Mouse (Mus musculus): ENCODE results near the gene Mrpl24. TPM values are rescaled to one million over a fixed set of nuclear protein-coding genes. Genes with fewer than 3 reads are reported as not detected.

Gene Mrpl24
- polyA plus RNA-seq (2014; fragmentation: Nextera tagmentation; extraction: Ambion mirVana), result 64.1 and 67.9 TPM in 2 replicates

- H3K4me1 ChIP-seq (ENCODE audit: control insufficient read depth in 2 of 2, insufficient read depth in 2 of 2, low read length in 2 of 2), result peaks cover 0 to 10% of the 10 kb centered on the region in 2 experiments; a peak in 2 of 4 replicates
- peak within 1 kb of the TSS; percentile 72 for H3K4me2 ChIP-seq (ENCODE audit: low read length)
- under 1% methylated on average over 30 of the region's 30 CpGs for WGBS
- H3K36me3 ChIP-seq (ENCODE audit: control insufficient read depth, insufficient read depth, low read length), result peaks cover 60% of the 10 kb centered on the region
- peak within 1 kb of the TSS; percentile 85 for H3K9ac ChIP-seq (ENCODE audit: low read length)
- peak within 1 kb of the TSS; percentile 70 to 88 for H3K4me3 ChIP-seq (ENCODE audit: control insufficient read depth in 1 of 2, insufficient read depth in 1 of 2, low read depth in 1 of 2, low read length in 2 of 2)
- ATAC-seq (ENCODE audit: insufficient number of reproducible peaks, insufficient read depth, low FRiP score, low read depth), result peak; percentile 70
- no peaks in the 10 kb centered on the region for H3K9me3 ChIP-seq (ENCODE audit: control insufficient read depth, low read length)
- H3K27ac ChIP-seq (replicated peaks in 1 of 2; ENCODE audit: control insufficient read depth in 1 of 2, insufficient read depth in 1 of 2, low read depth in 2 of 2, low read length in 2 of 2), result peak within 1 kb of the TSS; percentile 84 to 87
- no peaks in the 10 kb centered on the region for H3K27me3 ChIP-seq (ENCODE audit: control insufficient read depth, insufficient read depth, low read length)
Observed at GRCm38 (mm10) chr3:87919336-87920108, at the start of gene Mrpl24. Gene Mrpl24, plus strand, starts transcription at chr3:87919506.

- H3K36me3 ChIP-seq (ENCODE audit: control insufficient read depth, insufficient read depth, low read length), result peaks cover 44% of the 10 kb centered on the region
- no peak overlapping the region for H3K27ac ChIP-seq (replicated peaks in 1 of 2; ENCODE audit: control insufficient read depth in 1 of 2, insufficient read depth in 1 of 2, low read depth in 2 of 2, low read length in 2 of 2)
- 53% methylated on average over 4 of the region's 4 CpGs for WGBS
- no peak overlapping the region for H3K4me3 ChIP-seq (ENCODE audit: control insufficient read depth in 1 of 2, insufficient read depth in 1 of 2, low read depth in 1 of 2, low read length in 2 of 2)
- H3K4me1 ChIP-seq (ENCODE audit: control insufficient read depth in 2 of 2, insufficient read depth in 2 of 2, low read length in 2 of 2), result peaks cover 0 to 7% of the 10 kb centered on the region in 2 experiments; a peak in 1 of 4 replicates
- H3K4me2 ChIP-seq (ENCODE audit: low read length), result no peak overlapping the region
- H3K9me3 ChIP-seq (ENCODE audit: control insufficient read depth, low read length), result no peaks in the 10 kb centered on the region
- ATAC-seq (ENCODE audit: insufficient number of reproducible peaks, insufficient read depth, low FRiP score, low read depth), result no peak
- no peak overlapping the region for H3K9ac ChIP-seq (ENCODE audit: low read length)
- H3K27me3 ChIP-seq (ENCODE audit: control insufficient read depth, insufficient read depth, low read length), result no peaks in the 10 kb centered on the region
Observed at GRCm38 (mm10) chr3:87877730-87878129, 41.6 kb upstream of the Mrpl24 start.

GRCm38 (mm10) chr3:87884291-87884690 lies 35.0 kb upstream of the Mrpl24 start:
- Histone ChIP-seq H3K9me3 (ENCODE audit: control insufficient read depth, low read length) (peaks cover 8% of the 10 kb centered on the region; the same call in 1 of the 2 replicates), H3K4me1 (ENCODE audit: control insufficient read depth in 2 of 2, insufficient read depth in 2 of 2, low read length in 2 of 2) (peaks cover 2 to 12% of the 10 kb centered on the region in 2 experiments; a peak in 3 of 4 replicates), H3K27ac (replicated peaks in 1 of 2; ENCODE audit: control insufficient read depth in 1 of 2, insufficient read depth in 1 of 2, low read depth in 2 of 2, low read length in 2 of 2) (peak overlapping the region in 1 of 2 experiments; percentile 94; a peak in 1 of 4 replicates), H3K27me3 (ENCODE audit: control insufficient read depth, insufficient read depth, low read length) (no peaks in the 10 kb centered on the region), H3K36me3 (ENCODE audit: control insufficient read depth, insufficient read depth, low read length) (peaks cover 17% of the 10 kb centered on the region), H3K9ac (ENCODE audit: low read length) (peak overlapping the region; percentile 90), H3K4me3 (ENCODE audit: control insufficient read depth in 1 of 2, insufficient read depth in 1 of 2, low read depth in 1 of 2, low read length in 2 of 2) (peak overlapping the region; percentile 84 to 93), H3K4me2 (ENCODE audit: low read length) (peak overlapping the region; percentile 88)
- no peak for ATAC-seq (ENCODE audit: insufficient number of reproducible peaks, insufficient read depth, low FRiP score, low read depth)
- WGBS, result 0% methylated on average over 3 of the region's 3 CpGs

- H3K4me3 ChIP-seq (ENCODE audit: control insufficient read depth in 1 of 2, insufficient read depth in 1 of 2, low read depth in 1 of 2, low read length in 2 of 2), result peak overlapping the region; percentile 84 to 93
- H3K27ac ChIP-seq (replicated peaks in 1 of 2; ENCODE audit: control insufficient read depth in 1 of 2, insufficient read depth in 1 of 2, low read depth in 2 of 2, low read length in 2 of 2), result peak overlapping the region; percentile 92 to 94
- H3K4me2 ChIP-seq (ENCODE audit: low read length), result peak overlapping the region; percentile 88
- H3K4me1 ChIP-seq (ENCODE audit: control insufficient read depth in 2 of 2, insufficient read depth in 2 of 2, low read length in 2 of 2), result peaks cover 2 to 12% of the 10 kb centered on the region in 2 experiments; a peak in 3 of 4 replicates
- peaks cover 13% of the 10 kb centered on the region for H3K36me3 ChIP-seq (ENCODE audit: control insufficient read depth, insufficient read depth, low read length)
- no peaks in the 10 kb centered on the region for H3K27me3 ChIP-seq (ENCODE audit: control insufficient read depth, insufficient read depth, low read length)
- WGBS, result under 1% methylated on average over 27 of the region's 28 CpGs
- peaks cover 8% of the 10 kb centered on the region; the same call in 1 of the 2 replicates for H3K9me3 ChIP-seq (ENCODE audit: control insufficient read depth, low read length)
- H3K9ac ChIP-seq (ENCODE audit: low read length), result peak overlapping the region; percentile 90
- peak; percentile 0 for ATAC-seq (ENCODE audit: insufficient number of reproducible peaks, insufficient read depth, low FRiP score, low read depth)
Observed at GRCm38 (mm10) chr3:87884708-87885251, 34.5 kb upstream of the Mrpl24 start.

- Histone ChIP-seq H3K4me2 (ENCODE audit: low read length) (peak within 1 kb of the TSS; percentile 88), H3K36me3 (ENCODE audit: control insufficient read depth, insufficient read depth, low read length) (peaks cover 6% of the 10 kb centered on the region), H3K9ac (ENCODE audit: low read length) (peak within 1 kb of the TSS; percentile 90), H3K4me1 (ENCODE audit: control insufficient read depth in 2 of 2, insufficient read depth in 2 of 2, low read length in 2 of 2) (peaks cover 2 to 12% of the 10 kb centered on the region in 2 experiments; a peak in 3 of 4 replicates), H3K9me3 (ENCODE audit: control insufficient read depth, low read length) (peaks cover 8% of the 10 kb centered on the region; the same call in 1 of the 2 replicates), H3K27me3 (ENCODE audit: control insufficient read depth, insufficient read depth, low read length) (no peaks in the 10 kb centered on the region), H3K4me3 (ENCODE audit: control insufficient read depth in 1 of 2, insufficient read depth in 1 of 2, low read depth in 1 of 2, low read length in 2 of 2) (peak within 1 kb of the TSS; percentile 84 to 93), H3K27ac (replicated peaks in 1 of 2; ENCODE audit: control insufficient read depth in 1 of 2, insufficient read depth in 1 of 2, low read depth in 2 of 2, low read length in 2 of 2) (peak within 1 kb of the TSS; percentile 92 to 94)
- whole genome bisulfite sequencing, result under 1% methylated on average over 33 of the region's 33 CpGs
- peak; percentile 96 for ATAC-seq (ENCODE audit: insufficient number of reproducible peaks, insufficient read depth, low FRiP score, low read depth)
Observed at GRCm38 (mm10) chr3:87885281-87886003, 33.9 kb upstream of the Mrpl24 start, which contains the start of gene Prcc. Gene Prcc, minus strand, starts transcription at chr3:87885608.

GRCm38 (mm10) chr3:87886004-87886365 lies 33.3 kb upstream of the Mrpl24 start:
- peaks cover 2 to 12% of the 10 kb centered on the region in 2 experiments; a peak in 3 of 4 replicates for H3K4me1 ChIP-seq (ENCODE audit: control insufficient read depth in 2 of 2, insufficient read depth in 2 of 2, low read length in 2 of 2)
- peak overlapping the region; percentile 62 to 84 for H3K4me3 ChIP-seq (ENCODE audit: control insufficient read depth in 1 of 2, insufficient read depth in 1 of 2, low read depth in 1 of 2, low read length in 2 of 2)
- peak overlapping the region; percentile 33 to 37; a peak in 2 of 4 replicates for H3K27ac ChIP-seq (replicated peaks in 1 of 2; ENCODE audit: control insufficient read depth in 1 of 2, insufficient read depth in 1 of 2, low read depth in 2 of 2, low read length in 2 of 2)
- no peak overlapping the region for H3K9ac ChIP-seq (ENCODE audit: low read length)
- whole genome bisulfite sequencing, result 11% methylated on average over 10 of the region's 10 CpGs
- ATAC-seq (ENCODE audit: insufficient number of reproducible peaks, insufficient read depth, low FRiP score, low read depth), result no peak
- H3K4me2 ChIP-seq (ENCODE audit: low read length), result peak overlapping the region; percentile 88
- H3K27me3 ChIP-seq (ENCODE audit: control insufficient read depth, insufficient read depth, low read length), result no peaks in the 10 kb centered on the region
- peaks cover 8% of the 10 kb centered on the region; the same call in 1 of the 2 replicates for H3K9me3 ChIP-seq (ENCODE audit: control insufficient read depth, low read length)
- H3K36me3 ChIP-seq (ENCODE audit: control insufficient read depth, insufficient read depth, low read length), result 0 out of 2 replicates have a peak, but pooled peaks cover 3% of the 10 kb centered on the region

- H3K4me2 ChIP-seq (ENCODE audit: low read length), result peak overlapping the region; percentile 88
- peaks cover 8% of the 10 kb centered on the region; the same call in 1 of the 2 replicates for H3K9me3 ChIP-seq (ENCODE audit: control insufficient read depth, low read length)
- 0 out of 2 replicates have a peak, but pooled peaks cover under 1% of the 10 kb centered on the region for H3K36me3 ChIP-seq (ENCODE audit: control insufficient read depth, insufficient read depth, low read length)
- peaks cover 2 to 12% of the 10 kb centered on the region in 2 experiments; a peak in 3 of 4 replicates for H3K4me1 ChIP-seq (ENCODE audit: control insufficient read depth in 2 of 2, insufficient read depth in 2 of 2, low read length in 2 of 2)
- ATAC-seq (ENCODE audit: insufficient number of reproducible peaks, insufficient read depth, low FRiP score, low read depth), result no peak
- H3K4me3 ChIP-seq (ENCODE audit: control insufficient read depth in 1 of 2, insufficient read depth in 1 of 2, low read depth in 1 of 2, low read length in 2 of 2), result peak overlapping the region in 1 of 2 experiments; percentile 84; a peak in 1 of 4 replicates
- H3K27me3 ChIP-seq (ENCODE audit: control insufficient read depth, insufficient read depth, low read length), result no peaks in the 10 kb centered on the region
- no peak overlapping the region for H3K27ac ChIP-seq (replicated peaks in 1 of 2; ENCODE audit: control insufficient read depth in 1 of 2, insufficient read depth in 1 of 2, low read depth in 2 of 2, low read length in 2 of 2)
- H3K9ac ChIP-seq (ENCODE audit: low read length), result no peak overlapping the region
- 80% methylated on average over 6 of the region's 6 CpGs for WGBS
Observed at GRCm38 (mm10) chr3:87886416-87886815, 32.9 kb upstream of the Mrpl24 start.

Measured in heart, embryonic 14.5 days (tissue).